Mouse (Mus musculus): ENCODE results near the gene Krt2.

GRCm38 (mm10) chr15:101772080-101772710 is 45.8 kb downstream of the Krt2 start:
- TF ChIP-seq CTCF (IDR thresholded peaks at IDR 0.05; ENCODE audit: low read depth), result peak; percentile 44
- TF ChIP-seq EP300 (IDR thresholded peaks at IDR 0.05; ENCODE audit: low read depth), result no peak

All from heart, postnatal 0 days (tissue).